In genomic region chr4:59387387-59388210, GRCm38 (mm10) we compare ENCODE assay signal across 11 mouse cellular contexts. TPM values are rescaled to one million over a fixed set of nuclear protein-coding genes. Genes with fewer than 3 reads are reported as not detected.
DNase-seq lines count a peak whose midpoint lies in the region; ATAC-seq and TF ChIP-seq lines count a peak whose summit lies in the region.
"Had no signal": no experiment of that assay in that cellular context is flagged by ENCODE, and none has a peak within 500 bp of the region (broad histone marks: within the 10 kb centered on the region; RNA-seq: fewer than 3 reads in every experiment).

No protein-coding gene starts in this region.

- TF ChIP-seq CTCF in left cerebral cortex, adult 2 months (IDR thresholded peaks at IDR 0.05), result no peak

- no peak overlapping the region for H3K4me3 ChIP-seq in left cerebral cortex, adult 2 months
- H3K4me3 ChIP-seq in embryonic facial prominence, embryonic 15.5 days (replicated peaks), result no peak overlapping the region
- no peak overlapping the region for H3K4me3 ChIP-seq in kidney, embryonic 14.5 days (ENCODE audit: low read length)
- H3K4me3 ChIP-seq in liver, embryonic 15.5 days (replicated peaks), result no peak overlapping the region
- H3K4me3 ChIP-seq in heart, embryonic 11.5 days (ENCODE audit: low read depth, low read length), result no peak overlapping the region

- no peak overlapping the region for H3K4me2 ChIP-seq in embryonic facial prominence, embryonic 15.5 days (replicated peaks)
- peak overlapping the region; percentile 34 for H3K4me2 ChIP-seq in kidney, embryonic 14.5 days (replicated peaks; ENCODE audit: low read depth, low read length)
- H3K4me2 ChIP-seq in liver, embryonic 15.5 days, result no peak overlapping the region
- H3K4me2 ChIP-seq in heart, embryonic 11.5 days, result no peak overlapping the region

- H3K9ac ChIP-seq in embryonic facial prominence, embryonic 15.5 days, result no peak overlapping the region
- H3K9ac ChIP-seq in kidney, embryonic 14.5 days (ENCODE audit: low read depth, low read length), result no peak overlapping the region
- no peak overlapping the region for H3K9ac ChIP-seq in liver, embryonic 15.5 days
- no peak overlapping the region for H3K9ac ChIP-seq in heart, embryonic 11.5 days (ENCODE audit: low read depth, low read length)

- no peaks in the 10 kb centered on the region for H3K27me3 ChIP-seq in embryonic facial prominence, embryonic 15.5 days
- no peaks in the 10 kb centered on the region for H3K27me3 ChIP-seq in kidney, embryonic 14.5 days (ENCODE audit: control insufficient read depth, insufficient read depth, low read length)
- H3K27me3 ChIP-seq in liver, embryonic 15.5 days, result no peaks in the 10 kb centered on the region
- no peaks in the 10 kb centered on the region for H3K27me3 ChIP-seq in heart, embryonic 11.5 days (ENCODE audit: control insufficient read depth, insufficient read depth, low read length)

- intact Hi-C loops in left cerebral cortex, adult 2 months (cut with DNase I), result no loop called here

- no peak for DNase-seq in left cerebral cortex, adult 2 months (ENCODE audit: extremely low spot score in 1 of 2, low spot score in 2 of 2)
- no peak for DNase-seq in left cerebral cortex, adult 11 months (ENCODE audit: low spot score)
- DNase-seq in thymus, postnatal 0 days (ENCODE audit: low spot score), result no peak
- DNase-seq in urinary bladder, adult 2 months (ENCODE audit: low spot score), result no peak
- DNase-seq: cerebellum, adult 8-10 months; left cerebral cortex, postnatal 4 days had no signal

- H3K4me1 ChIP-seq in embryonic facial prominence, embryonic 15.5 days, result peaks cover 7% of the 10 kb centered on the region; the same call in 1 of the 2 replicates
- peaks cover 29% of the 10 kb centered on the region; the same call in 1 of the 2 replicates for H3K4me1 ChIP-seq in kidney, embryonic 14.5 days (ENCODE audit: control insufficient read depth, insufficient read depth, low read length)
- H3K4me1 ChIP-seq in liver, embryonic 15.5 days (replicated peaks), result peaks cover 10% of the 10 kb centered on the region; the same call in 1 of the 2 replicates
- H3K4me1 ChIP-seq in heart, embryonic 11.5 days (ENCODE audit: control insufficient read depth, insufficient read depth, low read length), result no peaks in the 10 kb centered on the region

- no peaks in the 10 kb centered on the region for H3K36me3 ChIP-seq in embryonic facial prominence, embryonic 15.5 days
- no peaks in the 10 kb centered on the region; the same call in 1 of the 2 replicates for H3K36me3 ChIP-seq in kidney, embryonic 14.5 days (ENCODE audit: control insufficient read depth, insufficient read depth, low read length)
- 0 out of 2 replicates have a peak, but pooled peaks cover 11% of the 10 kb centered on the region for H3K36me3 ChIP-seq in liver, embryonic 15.5 days (replicated peaks)
- H3K36me3 ChIP-seq in heart, embryonic 11.5 days (ENCODE audit: control insufficient read depth, insufficient read depth, low read length), result 0 out of 2 replicates have a peak, but pooled peaks cover 3% of the 10 kb centered on the region

- 42% methylated on average over 13 of the region's 13 CpGs for WGBS in embryonic facial prominence, embryonic 15.5 days
- WGBS in kidney, embryonic 14.5 days, result 24% methylated on average over 13 of the region's 13 CpGs
- WGBS in liver, embryonic 15.5 days (ENCODE audit: insufficient replicate concordance), result 70% methylated on average over 13 of the region's 13 CpGs
- 71% methylated on average over 13 of the region's 13 CpGs for WGBS in heart, embryonic 11.5 days (ENCODE audit: insufficient replicate concordance)

- no peaks in the 10 kb centered on the region for H3K9me3 ChIP-seq in embryonic facial prominence, embryonic 15.5 days (replicated peaks)
- H3K9me3 ChIP-seq in kidney, embryonic 14.5 days (ENCODE audit: control insufficient read depth, low read length), result no peaks in the 10 kb centered on the region
- H3K9me3 ChIP-seq in liver, embryonic 15.5 days (replicated peaks), result no peaks in the 10 kb centered on the region
- H3K9me3 ChIP-seq in heart, embryonic 11.5 days (replicated peaks; ENCODE audit: control insufficient read depth, low read length), result no peaks in the 10 kb centered on the region

- peak overlapping the region; percentile 79 for H3K27ac ChIP-seq in left cerebral cortex, adult 2 months
- H3K27ac ChIP-seq in embryonic facial prominence, embryonic 15.5 days (replicated peaks), result 0 out of 2 replicates have a peak overlapping the region, but pooled peaks have one; percentile 5
- H3K27ac ChIP-seq in kidney, embryonic 14.5 days (ENCODE audit: low read depth, low read length), result peak overlapping the region; percentile 89
- 0 out of 2 replicates have a peak overlapping the region, but pooled peaks have one; percentile 29 for H3K27ac ChIP-seq in liver, embryonic 15.5 days (replicated peaks)
- H3K27ac ChIP-seq in heart, embryonic 11.5 days (ENCODE audit: low read depth, low read length), result no peak overlapping the region

- ATAC-seq in embryonic facial prominence, embryonic 15.5 days (ENCODE audit: insufficient number of reproducible peaks, low FRiP score, low TSS enrichment, low read depth), result no peak
- ATAC-seq in kidney, embryonic 14.5 days (ENCODE audit: low FRiP score, low TSS enrichment), result peak; percentile 75
- peak; percentile 51; the same call in 1 of the 2 replicates for ATAC-seq in liver, embryonic 15.5 days (ENCODE audit: insufficient read depth)
- ATAC-seq in heart, embryonic 11.5 days (replicated peaks; ENCODE audit: insufficient number of reproducible peaks, low FRiP score, low TSS enrichment), result no peak
- ATAC-seq: CD4-positive, CD25-positive, alpha-beta regulatory T cell, adult 4 months had no signal

RNA-seq across cellular contexts. Expression of gene Susd1, which starts 50.8 kb away (rescaled TPM):
- 1 to 10 TPM; 7.1 to 7.5 TPM for total RNA-seq in left cerebral cortex, adult 2 months (2021)
- polyA plus RNA-seq in embryonic facial prominence, embryonic 15.5 days (2015; fragmentation: Nextera tagmentation; extraction: Ambion mirVana), result 3.7 and 4.4 TPM in 2 replicates
- polyA plus RNA-seq in kidney, embryonic 14.5 days (2014; fragmentation: Nextera tagmentation; extraction: Ambion mirVana), result 5.5 and 8.3 TPM in 2 replicates
- polyA plus RNA-seq in liver, embryonic 15.5 days (2015; fragmentation: Nextera tagmentation; extraction: Ambion mirVana), result 9.6 and 10.0 TPM in 2 replicates
- 8.4 and 11.4 TPM in 2 replicates for polyA plus RNA-seq in thymus, postnatal 0 days (2015; fragmentation: Nextera tagmentation; extraction: Ambion mirVana)
- 15.0 and 17.6 TPM in 2 replicates for polyA plus RNA-seq in urinary bladder, adult 2 months (2012; rRNA removed)
- polyA plus RNA-seq in heart, embryonic 11.5 days (2014; fragmentation: Nextera tagmentation; extraction: Ambion mirVana), result 5.4 and 7.0 TPM in 2 replicates

Comparison
In these comparisons a context has a peak if more than half of its experiments do, and no peak if none do; other contexts are left out.
1. ATAC-seq: peak in kidney, embryonic 14.5 days (single experiment) and liver, embryonic 15.5 days (single experiment); none in embryonic facial prominence, embryonic 15.5 days (single experiment) and heart, embryonic 11.5 days (single experiment).